Mouse (Mus musculus) embryonic fibroblast, embryonic 13.5 days (primary cell): ENCODE data around the gene C130050O18Rik.

Experiments used
- CTCF ChIP-seq: IDR thresholded peaks from 2 replicates; pipeline ENCODE4 v1.5.1; 2011; ENCODE audit warnings: mild to moderate bottlenecking, control low read depth, low read length, moderate library complexity, borderline replicate concordance; ENCODE audit not compliant: insufficient read depth
- POLR2A ChIP-seq: IDR thresholded peaks from 2 replicates; pipeline ENCODE4 v1.6.1; 2011; ENCODE audit warnings: low read depth, mild to moderate bottlenecking, control low read depth, low read length, moderate library complexity

DNA sequence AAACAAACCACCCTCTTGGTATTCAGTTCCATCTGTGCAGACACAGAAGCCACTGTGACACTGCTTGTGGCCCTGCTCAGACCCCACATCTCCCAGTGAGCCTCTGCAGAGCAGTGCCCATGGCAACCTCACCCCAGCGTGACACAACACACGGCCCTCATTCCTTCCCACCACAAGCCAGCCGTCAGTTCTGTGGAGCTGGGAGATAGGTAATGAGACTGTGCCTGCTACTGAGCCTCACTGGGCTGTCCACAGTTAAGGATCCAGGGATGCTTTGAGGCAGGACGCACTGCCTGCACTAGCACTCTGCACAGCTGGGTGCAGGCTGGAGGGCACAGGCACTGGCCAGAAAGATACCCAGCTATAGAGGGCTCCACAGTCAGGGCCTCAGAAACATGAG lies 44.8 kb downstream of the C130050O18Rik start:
- no peak for TF ChIP-seq CTCF
- TF ChIP-seq POLR2A, result no peak
